In the genomic region with DNA sequence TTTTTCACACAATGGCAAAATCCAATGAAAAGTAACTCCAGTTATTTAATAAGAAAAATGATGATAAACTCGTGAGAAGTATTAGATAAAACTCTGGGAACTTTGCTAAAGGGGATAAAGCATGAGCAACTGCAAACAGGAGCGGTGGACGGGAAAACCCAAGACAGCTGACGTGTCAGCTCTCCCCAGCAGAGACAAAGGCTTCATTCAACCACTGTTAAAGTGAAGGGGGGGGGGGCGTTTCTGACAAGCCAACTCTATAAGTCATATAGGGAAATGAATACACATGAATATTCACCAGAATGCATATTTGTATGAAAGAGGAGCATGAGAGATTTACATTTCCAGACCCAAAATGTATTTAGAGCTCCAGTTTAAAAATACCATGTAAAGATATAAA, we compare ENCODE assay signal across 19 mouse cellular contexts.
DNase-seq lines count a peak whose midpoint lies in the region; ATAC-seq and TF ChIP-seq lines count a peak whose summit lies in the region.
"Had no signal": no experiment of that assay in that cellular context is flagged by ENCODE, and none has a peak within 500 bp of the region (broad histone marks: within the 10 kb centered on the region; RNA-seq: fewer than 3 reads in every experiment).

No protein-coding gene starts in this region.

- no peak overlapping the region for H3K9ac ChIP-seq in embryonic facial prominence, embryonic 11.5 days (replicated peaks; ENCODE audit: low read length)
- H3K9ac ChIP-seq in midbrain, embryonic 12.5 days (replicated peaks): no peak overlapping the region
- H3K9ac ChIP-seq in midbrain, embryonic 11.5 days (ENCODE audit: low read length): no peak overlapping the region
- H3K9ac ChIP-seq: embryonic facial prominence, embryonic 12.5 days; forebrain, embryonic 13.5 days; heart, embryonic 12.5 days; hindbrain, embryonic 14.5 days had no signal

- no peak for TF ChIP-seq CTCF in brain, embryonic 14.5 days (IDR thresholded peaks at IDR 0.05; ENCODE audit: borderline replicate concordance, extremely low read depth, insufficient read depth, insufficient read length)

- no peaks in the 10 kb centered on the region for H3K36me3 ChIP-seq in embryonic facial prominence, embryonic 11.5 days (replicated peaks; ENCODE audit: control insufficient read depth, insufficient read depth, low read depth, low read length)
- H3K36me3 ChIP-seq in embryonic facial prominence, embryonic 10.5 days (replicated peaks): no peaks in the 10 kb centered on the region
- no peaks in the 10 kb centered on the region for H3K36me3 ChIP-seq in midbrain, embryonic 12.5 days
- no peaks in the 10 kb centered on the region for H3K36me3 ChIP-seq in midbrain, embryonic 11.5 days (ENCODE audit: control insufficient read depth, insufficient read depth, low read length)
- H3K36me3 ChIP-seq: embryonic facial prominence, embryonic 12.5 days; heart, embryonic 12.5 days had no signal

- H3K4me3 ChIP-seq in embryonic facial prominence, embryonic 11.5 days (ENCODE audit: low read depth, low read length): no peak overlapping the region
- no peak overlapping the region for H3K4me3 ChIP-seq in embryonic facial prominence, embryonic 10.5 days
- H3K4me3 ChIP-seq in midbrain, embryonic 12.5 days: no peak overlapping the region
- no peak overlapping the region for H3K4me3 ChIP-seq in midbrain, embryonic 11.5 days (ENCODE audit: low read depth, low read length)
- H3K4me3 ChIP-seq: embryonic facial prominence, embryonic 12.5 days; forebrain, embryonic 13.5 days; gastrocnemius, adult 2 months; heart, embryonic 12.5 days had no signal

- H3K9me3 ChIP-seq in embryonic facial prominence, embryonic 11.5 days (replicated peaks; ENCODE audit: control insufficient read depth, low read length): no peaks in the 10 kb centered on the region
- H3K9me3 ChIP-seq in embryonic facial prominence, embryonic 10.5 days: no peaks in the 10 kb centered on the region
- no peaks in the 10 kb centered on the region for H3K9me3 ChIP-seq in midbrain, embryonic 12.5 days
- H3K9me3 ChIP-seq in midbrain, embryonic 11.5 days (ENCODE audit: control insufficient read depth, low read length): no peaks in the 10 kb centered on the region
- H3K9me3 ChIP-seq: embryonic facial prominence, embryonic 12.5 days; forebrain, embryonic 13.5 days; heart, embryonic 12.5 days had no signal

- H3K27ac ChIP-seq in embryonic facial prominence, embryonic 11.5 days (replicated peaks; ENCODE audit: low read depth, low read length): no peak overlapping the region
- no peak overlapping the region for H3K27ac ChIP-seq in embryonic facial prominence, embryonic 10.5 days (replicated peaks)
- no peak overlapping the region for H3K27ac ChIP-seq in midbrain, embryonic 12.5 days (replicated peaks)
- H3K27ac ChIP-seq in midbrain, embryonic 11.5 days (ENCODE audit: low read depth, low read length): no peak overlapping the region
- H3K27ac ChIP-seq: embryonic facial prominence, embryonic 12.5 days; forebrain, embryonic 13.5 days; gastrocnemius, adult 2 months; hindbrain, embryonic 14.5 days had no signal

- no peak for TF ChIP-seq POLR2A in brain, embryonic 14.5 days (IDR thresholded peaks at IDR 0.05; ENCODE audit: borderline replicate concordance, extremely low read depth, insufficient read depth, insufficient read length, poor library complexity, severe bottlenecking)

- H3K27me3 ChIP-seq in embryonic facial prominence, embryonic 11.5 days (ENCODE audit: control insufficient read depth, insufficient read depth, low read length): no peaks in the 10 kb centered on the region
- H3K27me3 ChIP-seq in embryonic facial prominence, embryonic 10.5 days (replicated peaks; ENCODE audit: low read depth, poor library complexity, severe bottlenecking): no peaks in the 10 kb centered on the region
- H3K27me3 ChIP-seq in midbrain, embryonic 12.5 days: no peaks in the 10 kb centered on the region
- H3K27me3 ChIP-seq in midbrain, embryonic 11.5 days (ENCODE audit: control insufficient read depth, insufficient read depth, low read length): no peaks in the 10 kb centered on the region
- H3K27me3 ChIP-seq: embryonic facial prominence, embryonic 12.5 days; forebrain, embryonic 13.5 days; heart, embryonic 12.5 days had no signal

- H3K4me1 ChIP-seq in embryonic facial prominence, embryonic 11.5 days (ENCODE audit: control insufficient read depth, insufficient read depth, low read length): no peaks in the 10 kb centered on the region
- H3K4me1 ChIP-seq in embryonic facial prominence, embryonic 10.5 days: no peaks in the 10 kb centered on the region
- H3K4me1 ChIP-seq in midbrain, embryonic 12.5 days: 0 out of 2 replicates have a peak, but pooled peaks cover 2% of the 10 kb centered on the region
- no peaks in the 10 kb centered on the region; the same call in 1 of the 2 replicates for H3K4me1 ChIP-seq in midbrain, embryonic 11.5 days (ENCODE audit: control insufficient read depth, insufficient read depth, low read length)
- H3K4me1 ChIP-seq: embryonic facial prominence, embryonic 12.5 days; heart, embryonic 12.5 days had no signal

- ATAC-seq in embryonic facial prominence, embryonic 11.5 days (replicated peaks; ENCODE audit: insufficient number of reproducible peaks, low FRiP score, low TSS enrichment, low read depth): no peak
- ATAC-seq in midbrain, embryonic 12.5 days (ENCODE audit: low FRiP score, low read depth): no peak
- no peak for ATAC-seq in midbrain, embryonic 11.5 days (ENCODE audit: low FRiP score)
- no peak for ATAC-seq in cerebellum, adult (ENCODE audit: insufficient number of reproducible peaks, low FRiP score, low TSS enrichment)
- ATAC-seq: forebrain, embryonic 13.5 days; intestine, embryonic 16.5 days had no signal

- H3K4me2 ChIP-seq in embryonic facial prominence, embryonic 11.5 days (ENCODE audit: low read depth, low read length): no peak overlapping the region
- H3K4me2 ChIP-seq in midbrain, embryonic 12.5 days (replicated peaks): 0 out of 2 replicates have a peak overlapping the region, but pooled peaks have one; percentile 7
- no peak overlapping the region for H3K4me2 ChIP-seq in midbrain, embryonic 11.5 days
- H3K4me2 ChIP-seq: embryonic facial prominence, embryonic 12.5 days; forebrain, embryonic 13.5 days; heart, embryonic 12.5 days; hindbrain, embryonic 14.5 days had no signal

- WGBS in embryonic facial prominence, embryonic 11.5 days: 7% methylated on average over 5 of the region's 5 CpGs
- WGBS in embryonic facial prominence, embryonic 10.5 days: 19% methylated on average over 5 of the region's 5 CpGs
- WGBS in midbrain, embryonic 12.5 days: 7% methylated on average over 5 of the region's 5 CpGs
- 20% methylated on average over 4 of the region's 5 CpGs for whole genome bisulfite sequencing in midbrain, embryonic 11.5 days

- DNase-seq in embryonic facial prominence, embryonic 11.5 days (ENCODE audit: low spot score): peak; percentile 6
- DNase-seq in embryonic facial prominence, embryonic 10.5 days (ENCODE audit: low spot score): no peak
- DNase-seq in midbrain, embryonic 11.5 days (ENCODE audit: low spot score, missing footprints): no peak
- peak; percentile 45 for DNase-seq in brain, embryonic 14.5 days (ENCODE audit: low read depth)
- DNase-seq in retina, postnatal 1 day: peak; percentile 17
- DNase-seq: adrenal gland, postnatal 10 days; cerebellum, adult 2 months; cerebellum, postnatal 10 days; gastrocnemius, adult 2 months; gastrocnemius, postnatal 25 days; heart, postnatal 36 days; kidney, adult 2 months had no signal

Comparison
In these comparisons a context has a peak if more than half of its experiments do, and no peak if none do; other contexts are left out.
1. DNase-seq: peak in embryonic facial prominence, embryonic 11.5 days (single experiment), brain, embryonic 14.5 days (single experiment) and retina, postnatal 1 day (single experiment); none in embryonic facial prominence, embryonic 10.5 days (single experiment) and midbrain, embryonic 11.5 days (single experiment).